Mouse (Mus musculus) WW6 (cell line): Measurements from ENCODE around the gene Gadd45b.

Experiments used
- DNase-seq: peaks from one replicate; pipeline ENCODE4 v3.0.0-alpha.2; 2013; ENCODE audit warnings: low read depth, low spot score

Gene Gadd45b

GRCm38 (mm10) chr10:80909375-80910162 is 20.3 kb upstream of the Gadd45b start:
- DNase-seq = no peak

DNA sequence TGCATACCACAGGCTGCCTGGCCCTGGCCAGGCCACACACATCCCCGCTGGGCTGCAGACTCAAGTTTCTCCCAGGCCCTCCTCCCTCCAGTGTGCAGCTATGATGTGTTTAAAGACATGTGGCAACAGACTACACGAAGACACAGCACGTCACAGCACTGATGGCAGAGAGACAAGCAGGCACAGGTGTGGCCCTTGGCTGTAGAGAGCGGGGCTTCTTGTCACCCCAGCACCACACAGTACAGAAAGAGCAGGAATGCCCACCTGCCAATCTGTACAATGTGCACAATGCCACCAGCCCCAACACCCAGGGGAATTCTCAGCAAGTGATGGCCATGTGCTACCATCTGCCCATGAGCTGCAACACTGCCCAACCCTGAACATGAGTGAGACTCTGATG is 18.5 kb upstream of the Gadd45b start:
- no peak for DNase-seq

GRCm38 (mm10) chr10:80911891-80912290 is 18.0 kb upstream of the Gadd45b start:
- DNase-seq = no peak

DNA sequence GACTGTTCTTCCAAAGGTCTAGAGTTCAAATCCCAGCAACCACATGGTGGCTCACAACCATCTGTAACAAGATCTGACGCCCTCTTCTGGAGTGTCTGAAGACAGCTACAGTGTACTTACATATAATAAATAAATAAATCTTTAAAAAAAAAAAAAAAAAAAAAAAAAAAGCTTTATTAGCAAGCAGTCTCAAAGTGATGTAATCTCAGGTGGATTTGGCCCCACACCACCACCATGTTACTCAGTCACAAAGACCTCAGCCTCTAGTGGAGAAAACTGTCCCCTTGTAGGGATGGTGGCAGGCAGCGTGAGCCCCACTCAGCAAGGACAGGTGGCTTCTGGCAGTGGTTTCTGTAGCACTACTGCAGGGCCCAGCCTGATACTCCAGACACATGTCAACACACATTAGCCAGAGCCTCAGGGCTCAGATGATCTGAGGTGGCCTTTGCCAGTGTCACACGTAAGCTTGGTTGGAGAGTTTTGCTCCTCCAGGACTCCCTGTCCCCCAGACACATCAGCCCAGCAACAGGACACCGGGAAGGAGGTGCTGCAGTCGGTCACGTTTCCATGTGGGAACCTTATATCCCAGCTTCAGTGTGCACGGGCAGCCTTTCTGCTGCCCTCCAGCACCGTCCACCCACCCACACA is 16.4 kb upstream of the Gadd45b start:
- no peak for DNase-seq

DNA sequence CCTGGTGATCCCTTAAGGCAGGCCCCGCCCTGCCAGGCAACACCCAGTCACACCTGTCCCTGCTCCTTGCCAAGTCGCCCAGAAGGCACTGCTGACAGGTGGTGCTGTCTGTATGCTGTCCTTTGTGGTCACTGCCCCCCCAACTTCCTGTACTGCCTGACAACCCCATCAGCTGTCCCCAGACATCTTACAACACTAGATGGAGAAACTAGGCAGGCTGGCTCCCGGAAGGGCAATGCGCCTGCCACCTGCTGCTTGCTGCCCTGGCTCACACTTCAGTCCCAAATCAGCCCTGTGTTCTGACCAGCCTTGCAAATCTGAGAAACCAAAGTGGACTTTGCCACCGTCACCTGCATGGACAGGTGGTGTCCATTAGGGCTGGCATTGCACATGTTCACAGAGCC is 15.6 kb upstream of the Gadd45b start:
- DNase-seq = no peak

GRCm38 (mm10) chr10:80915260-80915659 is 14.6 kb upstream of the Gadd45b start:
- DNase-seq = no peak

DNA sequence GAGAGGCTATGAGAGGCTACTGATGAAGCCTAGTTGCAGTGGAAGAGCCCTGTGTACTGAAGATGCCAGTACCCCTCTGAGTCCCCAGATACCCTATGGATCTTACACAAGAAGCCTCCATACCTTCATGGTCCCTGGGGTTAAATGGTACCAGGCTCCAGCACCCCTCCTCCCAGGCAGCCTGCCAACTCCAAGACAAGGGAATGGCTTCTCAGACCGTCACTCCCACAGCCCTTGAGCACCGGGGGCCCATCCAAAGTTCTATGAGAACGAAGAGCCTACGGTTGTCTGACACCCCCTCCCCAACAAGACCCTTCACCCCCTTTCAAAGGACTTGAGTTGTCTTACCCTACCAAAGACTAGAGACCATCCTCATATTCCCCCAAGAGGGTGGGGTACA is 14.1 kb upstream of the Gadd45b start:
- DNase-seq = no peak

DNA sequence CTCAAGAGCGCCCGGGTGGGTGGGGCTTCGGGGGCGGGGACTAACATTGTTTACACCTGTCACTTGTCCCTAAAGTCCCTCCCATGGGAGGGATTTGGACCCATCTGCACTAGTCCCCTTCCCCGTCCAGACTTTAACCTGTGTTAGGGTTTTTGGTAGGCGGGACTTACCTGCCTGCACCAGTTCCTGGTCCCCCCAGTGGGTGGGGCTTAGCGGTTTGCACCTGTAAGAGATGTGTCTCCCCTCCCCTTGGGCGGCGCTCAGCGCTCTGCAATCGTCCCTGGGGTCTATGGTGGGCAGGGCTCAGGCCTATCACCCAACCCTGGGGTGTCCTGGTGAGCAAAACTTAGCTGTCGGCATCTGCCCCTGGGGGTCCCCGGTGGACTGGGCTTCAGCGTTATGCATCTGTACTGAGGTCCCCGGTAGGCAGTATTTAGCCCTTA is 12.5 kb upstream of the Gadd45b start:
- DNase-seq = peak; percentile 76

DNA sequence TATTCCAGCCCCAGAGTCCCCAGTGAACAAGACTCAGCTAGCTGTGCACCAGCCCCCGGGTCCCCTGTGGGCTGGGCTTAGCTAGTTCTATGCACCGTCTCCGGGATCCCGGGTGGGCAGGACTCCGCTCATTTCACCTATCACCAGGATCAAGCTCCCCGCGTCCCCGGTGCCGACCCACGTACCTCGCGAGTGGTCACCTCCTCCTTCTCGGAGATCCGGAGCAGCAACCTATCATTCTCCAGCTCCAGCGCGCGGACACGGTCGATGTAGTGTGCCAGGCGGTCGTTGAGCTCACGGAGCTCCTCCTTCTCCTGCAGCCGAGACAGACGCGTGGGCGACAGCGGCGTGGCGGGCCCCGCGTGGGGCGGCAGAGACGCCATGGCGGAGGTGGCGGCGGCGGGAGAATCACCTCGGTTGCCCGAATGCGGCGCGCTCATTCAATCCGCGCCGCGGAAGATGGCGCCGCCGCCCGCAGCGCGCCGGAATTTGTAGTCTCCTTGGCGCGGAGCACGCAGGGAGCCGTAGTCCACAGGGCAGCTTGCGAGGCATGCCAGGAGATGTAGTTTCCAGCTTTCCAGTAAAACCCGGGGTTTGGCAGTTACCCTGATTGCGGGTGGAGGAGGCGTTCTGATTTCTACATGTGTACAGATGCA is 12.0 kb upstream of the Gadd45b start, which contains the start of gene Lmnb2:
TSS of gene Lmnb2 (minus strand) at position 467 of the 656 bp plus-strand sequence.
- no peak for DNase-seq

GRCm38 (mm10) chr10:80921923-80922322 is 8.0 kb upstream of the Gadd45b start:
- DNase-seq = no peak

GRCm38 (mm10) chr10:80925472-80925871 is 4.4 kb upstream of the Gadd45b start:
- no peak for DNase-seq

DNA sequence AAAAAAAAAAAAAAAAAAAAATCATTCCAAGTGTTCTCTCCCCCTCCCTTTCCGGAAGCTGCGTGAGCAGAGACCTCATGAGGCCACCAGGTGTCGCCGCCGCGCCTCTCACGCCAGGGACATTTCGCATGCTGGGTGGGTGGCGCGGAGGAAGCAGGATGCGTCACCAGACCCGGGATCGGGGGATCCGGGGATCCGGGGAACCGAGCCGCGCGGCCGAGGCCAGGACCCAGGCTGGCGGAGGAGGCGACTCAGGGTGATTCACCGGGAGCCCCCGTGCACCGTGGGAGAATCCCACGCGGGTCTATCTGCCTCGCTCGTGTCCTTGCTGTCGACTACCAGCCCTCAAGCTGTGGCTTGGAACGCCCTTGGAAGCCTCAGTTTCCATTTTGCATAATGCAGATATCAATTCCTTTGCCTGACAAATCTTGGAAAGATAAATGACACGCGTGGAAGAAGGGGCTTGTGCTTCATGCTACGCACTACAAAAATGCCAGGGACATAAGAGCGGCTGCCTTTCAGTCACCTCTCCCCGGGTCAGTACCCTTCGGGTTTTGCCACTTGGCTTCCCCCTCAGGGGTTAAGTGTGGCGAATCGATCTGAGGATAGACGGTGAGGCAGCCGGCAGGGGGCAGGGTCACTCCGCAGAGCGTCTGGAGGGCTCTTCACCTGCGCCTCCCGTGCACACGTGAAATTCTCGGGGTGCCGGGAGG is 1.1 kb upstream of the Gadd45b start:
- peak; percentile 78 for DNase-seq

- DNase-seq = no peak
Measured at GRCm38 (mm10) chr10:80930361-80931152, 684 bp downstream of the Gadd45b start.

DNA sequence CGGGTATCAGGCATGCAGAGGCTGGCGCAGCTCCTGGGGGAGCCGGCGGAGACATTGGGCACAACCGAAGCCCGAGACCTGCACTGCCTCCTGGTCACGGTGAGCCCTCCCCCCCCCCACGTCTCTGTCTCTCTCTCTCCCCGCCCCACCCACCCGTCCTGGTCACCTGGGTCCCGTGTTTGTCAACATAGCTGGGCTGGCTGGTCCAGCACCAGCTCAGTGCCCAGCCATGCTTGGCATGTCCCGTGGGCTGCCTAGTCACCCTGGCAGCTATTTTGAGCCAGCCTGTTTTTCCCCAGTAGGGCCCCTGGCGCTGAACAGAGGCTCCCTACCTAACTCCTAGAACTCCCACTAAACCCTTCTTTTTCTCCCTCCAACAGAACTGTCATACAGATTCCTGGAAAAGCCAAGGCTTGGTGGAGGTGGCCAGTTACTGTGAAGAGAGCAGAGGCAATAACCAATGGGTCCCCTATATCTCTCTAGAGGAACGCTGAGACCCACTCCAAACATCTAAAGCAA is 1.3 kb downstream of the Gadd45b start:
- no peak for DNase-seq

- DNase-seq = no peak
Measured at GRCm38 (mm10) chr10:80931695-80932094, 1.8 kb downstream of the Gadd45b start.

DNA sequence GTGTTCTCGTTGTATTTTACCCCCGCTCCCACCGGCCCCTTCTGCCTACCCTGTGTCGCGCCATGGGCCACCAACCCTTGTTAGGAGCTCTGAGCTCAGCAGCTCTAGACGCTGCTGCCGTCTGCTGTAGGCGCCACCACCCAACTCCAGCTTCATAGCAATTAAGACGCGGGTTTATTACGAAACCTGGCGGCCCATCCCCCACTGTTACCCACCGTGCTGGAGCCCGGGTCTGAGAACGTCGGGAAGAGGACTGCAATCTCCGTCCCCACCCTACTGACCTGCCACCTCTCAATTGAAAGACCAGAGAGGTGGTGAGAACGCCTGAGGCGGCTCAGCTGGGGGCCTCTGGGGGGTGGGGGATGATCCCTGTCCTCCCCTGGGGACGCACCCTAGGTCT is 2.3 kb downstream of the Gadd45b start:
- DNase-seq = no peak

- DNase-seq = no peak
Measured at GRCm38 (mm10) chr10:80932700-80933420, 3.0 kb downstream of the Gadd45b start.

- DNase-seq = no peak
Measured at GRCm38 (mm10) chr10:80933421-80933979, 3.6 kb downstream of the Gadd45b start.

- DNase-seq = no peak
Measured at GRCm38 (mm10) chr10:80934136-80934985, 4.5 kb downstream of the Gadd45b start.
